Mouse (Mus musculus) skeletal muscle tissue, adult 2 months (tissue): ENCODE results near the gene Htra3.

Experiments
- DNase-seq: peaks from one replicate; pipeline ENCODE4 v3.0.0-alpha.2; 2012; ENCODE audit warnings: low read depth, low spot score

Htra3 gene

DNA sequence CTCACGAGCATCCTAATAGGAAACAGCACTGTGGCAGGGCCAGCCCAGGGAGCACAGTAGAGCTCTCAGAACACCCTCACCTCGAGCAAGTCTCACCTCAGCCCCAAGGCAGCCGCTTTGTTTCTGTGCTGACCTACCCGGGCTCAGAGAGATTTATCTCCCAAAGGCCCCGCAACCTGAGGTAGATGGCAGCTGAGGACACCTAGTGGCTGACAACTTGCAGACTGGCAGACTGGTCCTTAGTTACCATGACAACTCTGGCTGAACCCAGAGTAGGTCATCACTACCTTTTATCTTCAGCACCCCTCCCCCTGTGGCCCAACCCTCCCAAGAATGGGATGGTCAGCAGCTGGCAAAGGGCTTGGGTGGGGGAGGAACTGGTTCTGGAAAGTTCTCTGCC is 16.2 kb upstream of the Htra3 start:
- no peak for DNase-seq

DNA sequence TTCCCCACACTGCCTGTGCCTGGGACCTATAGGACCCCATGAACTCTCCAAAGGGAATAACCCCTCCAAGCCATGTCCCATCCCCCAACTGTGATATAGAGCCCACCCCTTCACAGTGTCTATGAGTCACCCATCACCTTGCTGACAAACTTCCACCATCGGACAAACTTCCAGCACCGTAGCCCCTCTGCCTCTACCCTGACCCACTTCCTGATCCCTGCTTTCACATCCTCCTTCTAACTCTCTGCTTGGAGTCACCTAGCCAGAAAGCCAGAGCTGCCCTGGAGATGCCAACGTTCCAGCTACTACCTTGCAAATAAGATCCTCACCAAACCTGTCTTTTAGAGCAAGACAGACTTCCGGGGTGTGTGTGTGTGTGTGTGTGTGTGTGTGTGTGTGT is 14.1 kb upstream of the Htra3 start:
- no peak for DNase-seq

- DNase-seq, result no peak
Measured at GRCm38 (mm10) chr5:35691246-35691645, 11.7 kb upstream of the Htra3 start.

DNA sequence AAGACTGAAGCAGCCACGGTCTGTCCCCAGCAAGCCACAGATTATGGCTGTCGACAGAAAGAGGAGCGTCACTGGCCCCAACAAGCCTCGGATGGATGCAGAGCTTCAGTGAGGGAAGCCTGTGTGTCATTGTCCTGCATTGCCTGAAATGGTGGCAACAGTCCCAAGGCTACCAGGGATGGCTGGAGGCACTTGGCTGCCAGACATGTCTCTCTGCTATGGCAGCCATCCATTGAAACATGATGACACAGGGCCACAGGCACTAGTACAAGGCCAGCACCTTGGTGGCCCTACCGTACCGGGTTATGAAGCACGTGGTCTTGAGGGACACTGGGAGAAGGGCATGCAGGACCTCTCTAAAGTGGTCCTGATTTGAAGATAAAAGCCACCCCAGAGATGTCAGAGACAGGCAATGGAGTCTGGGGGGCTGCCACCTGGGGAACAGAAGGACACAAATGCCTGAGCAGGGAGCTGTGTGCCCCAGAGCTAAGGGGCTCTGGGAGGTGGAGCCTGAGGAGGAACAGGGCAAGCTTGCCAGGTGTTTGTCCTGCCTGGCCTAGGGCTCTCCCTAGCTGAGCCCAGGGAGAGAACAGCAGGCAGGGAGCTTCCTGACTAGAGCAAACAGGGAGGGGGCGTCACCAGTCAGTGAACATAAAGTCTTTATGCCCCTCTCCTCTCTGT is 11.0 kb upstream of the Htra3 start:
- DNase-seq, result peak; percentile 68

DNA sequence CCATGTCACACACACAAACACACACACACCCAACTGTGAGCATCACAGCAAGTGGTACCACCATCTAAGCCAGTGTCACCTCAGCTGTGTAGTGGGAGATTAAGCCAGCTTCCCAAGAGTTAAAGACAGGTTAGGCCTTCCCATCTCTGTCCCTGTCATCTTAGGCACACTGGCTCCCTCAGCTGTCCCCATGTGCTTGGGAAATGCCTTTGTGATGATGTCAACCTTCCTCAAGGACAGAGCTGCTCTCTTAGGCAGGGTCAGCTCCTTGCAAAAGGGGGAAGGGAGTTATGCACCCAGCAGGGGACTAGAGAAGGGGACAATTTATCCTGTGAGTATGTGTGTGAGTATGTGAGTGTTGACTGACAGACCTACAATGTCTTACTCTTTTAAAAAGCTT is 9.8 kb upstream of the Htra3 start:
- DNase-seq, result no peak

GRCm38 (mm10) chr5:35688851-35689250 is 9.3 kb upstream of the Htra3 start:
- DNase-seq, result no peak

GRCm38 (mm10) chr5:35687098-35687497 is 7.5 kb upstream of the Htra3 start:
- no peak for DNase-seq

DNA sequence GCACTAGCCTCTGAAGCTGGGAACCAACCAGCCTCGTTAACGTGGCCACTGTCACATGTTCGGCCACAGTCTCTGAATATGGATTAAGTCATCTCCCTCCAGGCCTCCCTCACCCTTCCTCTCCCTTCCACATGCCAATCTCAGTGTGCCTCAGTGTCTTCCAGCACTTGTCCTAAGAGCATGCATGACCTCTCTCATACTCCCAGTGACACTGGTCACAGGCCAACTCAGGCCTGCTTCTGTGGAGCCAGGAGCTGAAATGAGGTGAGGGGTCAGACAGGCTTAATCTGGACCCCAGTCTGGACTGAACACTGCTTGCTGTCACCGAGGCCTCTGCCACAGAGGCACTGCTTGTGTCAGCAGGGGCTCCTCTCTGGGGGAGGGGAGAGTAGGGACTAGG is 6.8 kb upstream of the Htra3 start:
- no peak for DNase-seq

DNA sequence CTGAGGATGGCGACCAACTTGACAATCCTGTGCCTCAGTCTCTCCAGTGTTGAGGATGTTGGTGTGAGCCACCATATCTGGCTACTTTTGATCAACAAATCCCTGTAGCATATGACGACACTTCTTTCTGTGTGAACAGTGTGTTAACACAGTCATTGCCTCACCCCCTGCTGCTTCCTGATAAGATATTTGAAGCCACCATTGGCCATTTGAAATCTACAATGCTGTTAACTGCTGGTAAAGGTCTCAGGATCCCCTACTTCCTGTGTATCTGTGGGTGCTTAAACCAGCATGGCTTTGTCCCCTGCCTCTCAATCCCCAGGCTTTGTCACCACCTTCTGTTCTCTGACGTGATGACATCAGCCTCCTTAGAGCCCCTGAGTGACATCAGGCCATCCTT is 5.5 kb upstream of the Htra3 start:
- no peak for DNase-seq

DNA sequence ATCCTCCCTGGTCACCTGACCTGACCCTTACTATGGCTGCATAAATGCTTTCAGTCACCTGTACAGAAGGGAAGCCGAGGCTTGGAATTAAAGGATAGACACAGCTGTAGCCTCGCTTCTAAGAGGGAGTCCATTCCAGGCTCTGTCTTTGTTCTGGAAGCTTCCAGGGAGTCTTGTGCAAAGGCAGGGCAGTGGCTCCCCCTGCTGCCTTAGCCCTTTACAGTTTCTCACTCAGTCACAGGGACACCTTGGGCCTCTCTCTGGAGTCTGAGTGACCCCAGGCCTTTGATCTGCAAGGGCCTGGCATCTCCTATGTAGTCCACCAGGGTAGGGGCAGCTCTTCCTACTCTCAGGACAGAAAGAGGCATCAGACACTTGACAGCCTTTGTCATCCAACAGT is 1.4 kb upstream of the Htra3 start:
- no peak for DNase-seq

- DNase-seq, result no peak
Measured at GRCm38 (mm10) chr5:35676964-35677363, 2.6 kb downstream of the Htra3 start.

DNA sequence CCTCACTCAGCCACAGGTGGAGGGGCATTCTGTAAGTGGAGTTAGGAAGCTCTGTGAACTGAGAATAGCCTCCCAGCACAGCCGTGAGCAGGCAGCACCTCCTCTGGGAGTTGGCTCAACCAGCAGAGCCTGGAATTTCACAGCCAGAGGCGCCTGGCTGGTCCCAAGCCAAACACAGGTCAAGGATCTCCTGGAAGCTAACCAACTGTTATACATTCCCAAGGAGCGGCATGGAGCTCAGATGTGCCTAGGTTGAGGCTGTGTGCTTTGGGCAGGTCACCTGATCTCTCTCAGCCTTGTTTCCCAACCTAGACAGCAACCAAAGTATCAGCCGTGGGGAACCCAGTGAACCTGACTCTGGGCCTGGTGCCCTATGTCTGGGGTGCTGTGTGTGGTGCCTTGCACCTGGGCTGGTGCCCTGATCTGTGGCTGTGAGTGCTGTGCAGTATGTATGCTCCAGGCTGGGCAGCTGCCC is 5.5 kb downstream of the Htra3 start:
- peak; percentile 88 for DNase-seq

DNA sequence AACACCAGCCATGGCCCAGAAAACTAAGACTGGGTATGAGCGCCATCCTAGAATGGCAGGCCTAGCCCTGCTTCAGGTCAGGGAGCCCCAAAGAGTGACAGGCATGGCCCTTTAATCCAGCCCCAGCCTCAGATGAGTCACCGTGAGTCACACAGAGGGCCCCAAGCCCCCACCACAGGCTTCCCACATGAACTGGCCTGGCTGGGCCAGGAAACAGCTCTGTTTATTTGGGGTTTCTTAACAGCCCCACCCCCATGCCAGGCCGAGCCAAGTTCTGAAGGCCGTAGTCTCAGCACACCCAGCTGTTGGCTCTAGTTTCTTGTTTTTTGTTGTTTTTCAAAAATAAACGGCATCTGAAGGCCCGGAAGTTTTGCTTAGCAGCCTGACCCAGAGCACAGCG is 6.5 kb downstream of the Htra3 start:
- peak; percentile 86 for DNase-seq

GRCm38 (mm10) chr5:35672581-35672980 is 7.0 kb downstream of the Htra3 start:
- no peak for DNase-seq

DNA sequence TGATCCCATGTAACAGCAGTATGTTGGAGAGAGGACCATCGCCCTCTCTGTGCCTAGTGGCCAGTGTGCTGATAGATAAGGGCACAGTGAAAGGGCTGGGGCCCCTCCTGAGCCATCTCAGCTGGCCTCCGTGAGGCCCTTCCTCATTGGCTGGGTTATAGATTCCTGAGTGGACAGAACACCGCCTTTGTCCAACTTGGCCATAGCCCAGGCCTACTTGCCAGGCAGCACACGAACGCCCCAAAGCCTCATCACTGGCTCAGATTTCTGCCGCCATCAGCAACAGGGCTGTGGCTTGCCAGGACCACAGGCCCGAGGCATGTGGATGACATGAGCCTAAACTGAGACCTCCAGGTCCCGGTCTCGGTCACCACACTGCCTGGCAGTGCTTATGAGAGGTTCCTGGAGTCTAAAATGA is 8.1 kb downstream of the Htra3 start:
- peak; percentile 86 for DNase-seq

DNA sequence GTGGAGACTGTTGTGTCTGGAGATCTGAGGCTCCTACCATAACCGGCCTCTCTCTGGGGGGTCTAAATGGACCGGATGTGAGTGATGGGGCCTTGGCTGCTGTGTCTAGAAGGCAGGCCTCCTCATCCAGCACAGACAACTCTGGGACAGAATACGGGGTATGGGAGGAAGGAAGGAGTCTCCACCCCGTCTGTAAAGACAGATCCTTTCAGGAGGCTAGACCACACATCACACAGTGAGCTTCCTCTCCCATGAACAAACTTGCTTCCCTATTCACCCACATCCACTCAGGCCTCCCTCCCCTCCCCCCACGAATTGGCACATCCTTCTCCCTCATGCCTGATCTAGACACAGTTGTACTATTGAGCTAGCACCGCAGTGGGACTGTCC is 9.2 kb downstream of the Htra3 start:
- DNase-seq, result no peak

GRCm38 (mm10) chr5:35669747-35670411 is 9.7 kb downstream of the Htra3 start:
- no peak for DNase-seq

DNA sequence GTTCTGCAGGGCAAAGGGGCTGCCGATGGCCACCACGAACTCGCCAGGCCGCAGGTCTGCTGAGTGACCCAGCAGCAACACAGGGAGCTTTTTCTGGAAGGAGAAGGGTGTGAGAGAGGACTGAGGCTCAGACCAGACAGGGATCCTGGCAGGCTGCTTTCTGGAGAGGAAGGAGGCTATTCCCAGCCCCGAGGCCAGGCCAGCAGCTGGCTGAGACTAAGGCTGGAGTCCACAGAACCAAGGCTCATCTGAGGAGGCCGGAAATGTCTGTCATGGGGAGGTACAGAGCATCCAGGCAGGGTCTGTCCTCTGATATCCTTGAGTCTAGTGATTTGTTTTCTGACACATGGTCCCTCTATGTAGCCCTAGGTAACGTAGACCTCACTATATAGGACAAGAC is 13.4 kb downstream of the Htra3 start:
- DNase-seq, result no peak

DNA sequence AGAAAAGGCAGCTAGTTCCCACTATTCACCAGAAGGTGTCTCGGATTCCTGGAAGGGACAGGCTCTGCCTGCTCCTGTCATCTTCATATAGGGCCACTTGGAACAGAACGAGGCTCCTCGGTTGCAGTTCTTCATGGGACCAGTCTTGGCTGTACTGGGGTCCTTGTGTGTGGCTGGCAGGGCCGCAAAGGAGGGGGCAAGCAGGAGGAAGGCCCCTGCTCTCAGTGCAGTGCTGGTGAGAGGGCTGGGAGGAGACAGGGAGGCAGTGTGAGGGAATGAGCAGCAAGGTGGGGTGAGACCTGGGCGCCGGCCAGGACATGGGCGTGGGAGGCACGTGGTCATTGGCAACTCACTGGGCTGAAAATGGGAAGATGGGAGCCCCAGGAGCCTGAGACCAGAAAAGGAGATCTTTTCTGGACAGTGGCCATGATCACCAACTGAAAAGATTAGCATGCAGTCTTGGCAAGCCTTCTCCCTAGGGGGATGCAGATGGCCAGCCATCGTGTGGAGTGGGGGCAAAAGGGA is 17.5 kb downstream of the Htra3 start:
- no peak for DNase-seq

GRCm38 (mm10) chr5:35661210-35661609 is 18.4 kb downstream of the Htra3 start:
- DNase-seq, result no peak

GRCm38 (mm10) chr5:35659503-35659902 is 20.1 kb downstream of the Htra3 start:
- DNase-seq, result no peak

- no peak for DNase-seq
Measured at GRCm38 (mm10) chr5:35655753-35656485, 23.7 kb downstream of the Htra3 start.
